Mouse (Mus musculus) lung, adult 2 months (tissue): ENCODE results near the gene Ripor2.

Experiments
- CTCF ChIP-seq: fragments of 200-500 bp; IDR thresholded peaks from 2 replicates; pipeline ENCODE4 v1.5.1; 2011; ENCODE audit warnings: mild to moderate bottlenecking, low read length, control low read depth; ENCODE audit not compliant: insufficient read depth
- POLR2A ChIP-seq: fragments of 200-500 bp; IDR thresholded peaks from 2 replicates; pipeline ENCODE4 v1.6.1; 2011; ENCODE audit warnings: low read depth, mild to moderate bottlenecking, control low read depth, low read length, borderline replicate concordance; ENCODE audit errors: extremely low read depth

DNA sequence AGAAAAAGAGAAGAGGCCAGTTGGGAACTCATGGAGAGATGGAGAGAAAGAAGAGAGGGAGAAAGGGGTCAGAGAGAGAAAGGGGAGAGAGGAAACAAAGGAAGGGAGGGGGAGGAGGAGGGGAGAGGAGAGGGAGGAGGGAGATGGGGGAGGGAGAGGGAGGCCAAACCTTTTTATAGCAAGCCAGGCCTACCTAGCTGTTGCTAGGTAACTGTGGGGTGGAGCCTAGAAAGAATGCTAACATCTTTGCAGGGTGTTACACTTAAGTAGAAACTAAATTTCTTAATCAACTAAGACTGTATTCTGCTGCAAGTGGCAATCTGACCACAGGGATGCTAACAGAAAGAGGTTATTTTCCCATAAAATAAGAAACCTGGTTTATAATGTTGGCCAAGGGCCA is 33.1 kb upstream of the Ripor2 start:
- TF ChIP-seq CTCF (no peak), POLR2A (no peak)
